Mouse (Mus musculus) kidney, embryonic 15.5 days (tissue): ENCODE data around the gene Slc15a5. TPM values are rescaled to one million over a fixed set of nuclear protein-coding genes. Genes with fewer than 3 reads are reported as not detected.

Experiments
- ATAC-seq: fragments of 200-750 bp; cut with Nextera tagmentation; replicated peaks from 2 replicates; pipeline ENCODE4 v1.8.0; 2017; ENCODE audit warnings: moderate TSS enrichment; ENCODE audit not compliant: low FRiP score
- H3K27ac ChIP-seq: fragments of 300-500 bp; sonication (generic); 2 replicates; pipeline ENCODE4 v1.5.1; 2015; ENCODE audit warnings: mild to moderate bottlenecking, inconsistent platforms
- H3K27me3 ChIP-seq: fragments of 300-500 bp; sonication (generic); 2 replicates; pipeline ENCODE4 v1.6.1; 2015; ENCODE audit warnings: inconsistent platforms
- H3K36me3 ChIP-seq: fragments of 300-500 bp; sonication (generic); 2 replicates; pipeline ENCODE4 v1.6.1; 2015; ENCODE audit warnings: inconsistent platforms
- H3K4me1 ChIP-seq: fragments of 300-500 bp; sonication (generic); 2 replicates; pipeline ENCODE4 v1.6.1; 2015; ENCODE audit warnings: inconsistent platforms
- H3K4me2 ChIP-seq: fragments of 300-500 bp; sonication (generic); 2 replicates; pipeline ENCODE4 v1.6.1; 2015; ENCODE audit warnings: moderate library complexity, mild to moderate bottlenecking, inconsistent platforms
- H3K4me3 ChIP-seq: fragments of 300-500 bp; sonication (generic); replicated peaks from 2 replicates; pipeline ENCODE4 v1.5.1; 2015; ENCODE audit warnings: mild to moderate bottlenecking, inconsistent platforms
- H3K9ac ChIP-seq: fragments of 300-500 bp; sonication (generic); 2 replicates; pipeline ENCODE4 v1.6.1; 2015; ENCODE audit warnings: mild to moderate bottlenecking, inconsistent platforms
- H3K9me3 ChIP-seq: fragments of 300-500 bp; sonication (generic); replicated peaks from 2 replicates; pipeline ENCODE4 v1.6.1; 2016; ENCODE audit warnings: inconsistent platforms
- WGBS: fragments of 180-500 bp; shearing (Covaris S2); methylation state at CpG from one replicate; pipeline ENCODE4 v1.1.7; 2015; ENCODE audit warnings: mixed read lengths; 5-methylcytosine and 5-hydroxymethylcytosine counted together
- polyA plus RNA-seq: library from polyadenylated mRNA; unstranded; fragments of >200 nt; fragmentation: Nextera tagmentation; extraction: Ambion mirVana; gene quantifications from 2 replicates; pipeline ENCODE4 v1.2.1, GENCODE M21; 2015

Slc15a5 gene
- polyA plus RNA-seq, 1 experiment from 2014 or later, result not detected

DNA sequence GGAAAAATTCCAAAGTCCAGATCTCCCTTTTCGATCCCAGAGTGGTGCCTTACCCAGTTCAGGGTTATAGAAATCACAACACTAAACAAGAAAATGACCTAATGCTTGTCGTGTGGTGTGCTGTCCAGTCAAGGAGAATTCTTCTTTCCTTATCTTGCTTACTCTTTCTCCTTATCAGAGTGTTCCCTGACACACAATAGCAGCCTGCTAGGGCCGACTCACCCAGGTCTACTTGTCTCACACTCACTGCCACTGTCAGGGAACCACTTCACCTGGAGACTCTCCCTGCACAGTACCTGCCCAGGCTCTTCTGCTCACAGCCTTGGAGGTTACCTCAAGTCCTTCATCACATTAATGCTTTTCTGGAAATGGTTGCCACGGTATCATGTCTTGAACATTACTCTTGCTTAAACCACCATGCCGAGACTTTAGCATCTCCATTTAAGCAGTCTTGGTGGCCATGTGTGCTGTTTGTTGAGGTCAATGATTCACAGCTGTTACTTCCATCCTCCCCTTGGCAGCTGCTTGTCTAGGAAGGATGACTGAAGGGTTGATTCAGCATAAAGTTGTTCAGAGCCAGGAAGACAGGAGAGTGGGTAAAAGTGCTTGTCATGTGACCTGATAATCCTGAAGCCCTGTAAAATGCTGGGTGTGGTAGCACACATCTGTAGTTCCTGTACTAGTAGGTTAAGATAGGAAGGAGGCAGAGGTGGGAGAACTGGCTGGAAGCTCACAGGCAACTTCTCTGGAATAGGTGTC, 1.9 kb downstream of the Slc15a5 start:
- no peaks in the 10 kb centered on the region for H3K27me3 ChIP-seq
- H3K4me1 ChIP-seq, result peaks cover 3% of the 10 kb centered on the region; the same call in 1 of the 2 replicates
- H3K36me3 ChIP-seq, result no peaks in the 10 kb centered on the region
- no peak overlapping the region for H3K4me3 ChIP-seq
- H3K4me2 ChIP-seq, result no peak overlapping the region
- no peak for ATAC-seq
- H3K27ac ChIP-seq, result no peak overlapping the region
- no peaks in the 10 kb centered on the region for H3K9me3 ChIP-seq
- H3K9ac ChIP-seq, result no peak overlapping the region
- 73% methylated on average over 5 of the region's 5 CpGs for WGBS

DNA sequence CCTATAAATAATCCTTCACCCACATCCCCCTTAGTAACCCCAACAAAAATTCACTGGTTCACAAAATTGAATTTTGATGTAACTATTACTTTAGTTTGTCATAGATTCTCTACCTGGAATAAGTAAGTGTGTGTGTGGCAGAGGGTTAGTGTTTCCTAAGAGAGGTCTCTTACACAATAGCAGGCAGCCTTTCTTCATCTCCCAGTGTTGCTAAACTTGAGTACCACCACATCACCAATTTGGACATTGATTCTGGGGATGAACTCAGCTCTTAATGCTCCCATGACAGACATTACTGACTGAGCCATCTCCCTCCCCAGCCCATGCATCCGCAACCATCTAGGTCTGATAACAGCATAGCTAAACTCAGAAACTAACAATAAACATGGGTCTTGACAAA, 4.0 kb downstream of the Slc15a5 start:
- H3K4me1 ChIP-seq, result peaks cover 5% of the 10 kb centered on the region; the same call in 1 of the 2 replicates
- H3K36me3 ChIP-seq, result no peaks in the 10 kb centered on the region
- no peaks in the 10 kb centered on the region for H3K9me3 ChIP-seq
- H3K27ac ChIP-seq, result no peak overlapping the region
- H3K4me3 ChIP-seq, result no peak overlapping the region
- ATAC-seq, result no peak
- 91% methylated on average over 1 of the region's 1 CpGs for WGBS
- H3K4me2 ChIP-seq, result no peak overlapping the region
- no peak overlapping the region for H3K9ac ChIP-seq
- H3K27me3 ChIP-seq, result no peaks in the 10 kb centered on the region

DNA sequence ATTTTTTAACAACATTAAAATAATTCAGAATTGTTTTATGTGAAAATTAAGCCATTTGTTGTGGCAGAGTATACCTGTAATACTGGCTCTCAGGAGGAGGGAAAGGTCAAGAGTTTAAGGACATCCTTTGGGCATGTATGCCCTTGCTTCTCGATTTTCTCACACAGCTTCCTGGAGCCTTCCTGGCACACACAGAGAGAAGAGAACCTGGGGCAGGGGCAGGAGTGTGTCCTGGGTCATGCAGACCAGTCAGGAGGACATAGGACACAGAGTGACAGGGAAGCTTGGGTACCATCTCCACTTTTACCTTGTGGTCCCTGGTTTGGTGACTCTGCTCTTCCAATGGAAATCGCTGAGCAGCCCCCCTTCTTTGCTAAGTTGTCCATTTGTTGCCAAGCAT, 6.2 kb downstream of the Slc15a5 start:
- no peaks in the 10 kb centered on the region for H3K27me3 ChIP-seq
- no peaks in the 10 kb centered on the region for H3K9me3 ChIP-seq
- no peak for ATAC-seq
- H3K4me2 ChIP-seq, result no peak overlapping the region
- H3K27ac ChIP-seq, result no peak overlapping the region
- peaks cover 5% of the 10 kb centered on the region; the same call in 1 of the 2 replicates for H3K4me1 ChIP-seq
- 57% methylated on average over 2 of the region's 2 CpGs for WGBS
- no peaks in the 10 kb centered on the region for H3K36me3 ChIP-seq
- no peak overlapping the region for H3K4me3 ChIP-seq
- H3K9ac ChIP-seq, result no peak overlapping the region

DNA sequence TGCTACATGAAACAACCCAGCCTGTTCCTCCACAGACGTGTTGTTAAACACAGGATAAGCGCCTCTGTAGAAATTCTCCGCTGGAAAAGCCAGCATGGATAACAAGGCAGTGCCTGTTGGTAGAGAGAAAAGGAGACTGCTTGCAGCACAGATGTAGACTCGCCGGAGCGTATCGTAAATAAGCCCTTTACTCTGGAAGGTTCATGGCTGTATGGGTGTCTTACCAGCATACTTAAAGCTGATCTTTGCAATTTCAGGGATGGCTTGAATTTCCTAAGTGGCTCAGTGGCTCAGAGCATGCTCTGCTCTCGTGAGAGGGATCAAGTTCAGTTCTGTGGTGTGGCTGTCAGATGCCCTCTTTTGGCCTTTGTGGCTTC, 6.8 kb downstream of the Slc15a5 start:
- no peak overlapping the region for H3K4me2 ChIP-seq
- no peak overlapping the region for H3K4me3 ChIP-seq
- no peaks in the 10 kb centered on the region for H3K36me3 ChIP-seq
- no peak overlapping the region for H3K27ac ChIP-seq
- 46% methylated on average over 8 of the region's 8 CpGs for WGBS
- H3K27me3 ChIP-seq, result no peaks in the 10 kb centered on the region
- no peaks in the 10 kb centered on the region for H3K9me3 ChIP-seq
- H3K9ac ChIP-seq, result no peak overlapping the region
- H3K4me1 ChIP-seq, result peaks cover 5% of the 10 kb centered on the region; the same call in 1 of the 2 replicates
- peak; percentile 87 for ATAC-seq

DNA sequence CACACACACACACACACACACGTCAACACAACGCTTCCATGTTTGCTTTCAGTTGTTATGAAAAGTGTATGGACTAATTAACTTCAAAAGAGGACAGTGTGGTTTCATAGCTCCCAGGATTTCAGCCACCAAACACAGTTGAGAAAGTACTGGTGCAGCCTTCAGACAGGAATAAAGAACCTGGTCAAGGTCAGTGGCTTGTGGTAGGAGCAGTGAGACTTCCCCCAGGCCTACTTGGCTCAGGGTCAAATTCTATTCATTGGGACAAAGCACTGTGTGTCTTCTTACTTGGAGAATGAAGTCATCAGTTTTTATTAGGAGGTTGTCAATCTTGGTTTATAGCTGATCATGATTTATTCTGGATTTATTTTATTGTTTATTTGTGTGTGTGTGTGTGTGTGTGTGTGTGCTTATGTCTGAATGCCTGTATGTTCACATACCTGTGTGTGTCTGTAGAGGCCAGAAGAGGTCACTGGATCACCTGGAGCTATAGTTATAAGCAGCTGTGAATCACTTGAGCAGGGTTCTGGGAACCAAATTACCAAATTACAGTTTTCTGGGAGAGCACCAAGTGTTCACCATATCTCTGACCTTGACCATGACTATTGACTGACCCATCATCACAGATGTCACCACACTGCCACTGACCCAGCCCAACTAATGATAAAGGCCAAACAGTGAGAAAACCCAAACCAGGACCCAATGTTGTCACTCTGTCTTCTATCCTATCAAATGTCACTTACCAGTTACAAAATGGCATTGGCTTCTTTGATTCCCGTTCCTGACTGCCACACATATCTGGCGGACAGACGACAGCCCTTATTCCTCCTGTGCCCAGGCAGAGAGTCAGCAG, 7.4 kb downstream of the Slc15a5 start:
- no peaks in the 10 kb centered on the region for H3K9me3 ChIP-seq
- peaks cover 5% of the 10 kb centered on the region; the same call in 1 of the 2 replicates for H3K4me1 ChIP-seq
- peak; percentile 29; the same call in 1 of the 2 replicates for ATAC-seq
- WGBS, result 74% methylated on average over 5 of the region's 5 CpGs
- no peaks in the 10 kb centered on the region for H3K27me3 ChIP-seq
- no peak overlapping the region for H3K4me2 ChIP-seq
- H3K36me3 ChIP-seq, result no peaks in the 10 kb centered on the region
- no peak overlapping the region for H3K4me3 ChIP-seq
- H3K27ac ChIP-seq, result no peak overlapping the region
- no peak overlapping the region for H3K9ac ChIP-seq

DNA sequence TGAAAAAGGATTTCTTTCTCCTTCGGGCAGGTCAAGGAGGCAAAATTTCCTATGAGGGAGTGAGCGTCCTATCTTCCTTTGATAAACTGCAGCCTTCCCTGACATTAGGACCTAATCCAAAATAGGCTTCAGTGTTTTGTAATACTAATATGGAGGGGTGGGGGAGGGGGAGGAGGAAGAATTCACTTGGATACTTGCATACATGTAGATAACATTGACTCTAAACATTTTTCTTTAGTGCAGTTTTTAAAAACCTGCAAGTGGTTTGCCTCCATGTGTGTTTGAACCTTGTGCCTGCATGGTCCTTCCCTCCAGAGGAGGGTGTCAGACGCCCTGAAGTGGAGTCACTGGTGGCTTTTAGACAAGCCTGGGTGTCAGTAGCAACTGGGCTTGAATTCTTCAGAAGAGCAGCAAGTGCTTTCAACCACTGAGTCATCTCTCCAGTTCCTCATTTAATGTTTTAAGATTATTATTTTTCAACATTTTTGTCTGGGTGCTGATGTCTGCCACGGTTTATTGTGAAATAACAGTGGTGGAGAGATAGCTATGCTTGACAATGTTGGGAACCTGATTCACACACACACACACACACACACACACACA, 8.1 kb downstream of the Slc15a5 start:
- no peaks in the 10 kb centered on the region for H3K36me3 ChIP-seq

DNA sequence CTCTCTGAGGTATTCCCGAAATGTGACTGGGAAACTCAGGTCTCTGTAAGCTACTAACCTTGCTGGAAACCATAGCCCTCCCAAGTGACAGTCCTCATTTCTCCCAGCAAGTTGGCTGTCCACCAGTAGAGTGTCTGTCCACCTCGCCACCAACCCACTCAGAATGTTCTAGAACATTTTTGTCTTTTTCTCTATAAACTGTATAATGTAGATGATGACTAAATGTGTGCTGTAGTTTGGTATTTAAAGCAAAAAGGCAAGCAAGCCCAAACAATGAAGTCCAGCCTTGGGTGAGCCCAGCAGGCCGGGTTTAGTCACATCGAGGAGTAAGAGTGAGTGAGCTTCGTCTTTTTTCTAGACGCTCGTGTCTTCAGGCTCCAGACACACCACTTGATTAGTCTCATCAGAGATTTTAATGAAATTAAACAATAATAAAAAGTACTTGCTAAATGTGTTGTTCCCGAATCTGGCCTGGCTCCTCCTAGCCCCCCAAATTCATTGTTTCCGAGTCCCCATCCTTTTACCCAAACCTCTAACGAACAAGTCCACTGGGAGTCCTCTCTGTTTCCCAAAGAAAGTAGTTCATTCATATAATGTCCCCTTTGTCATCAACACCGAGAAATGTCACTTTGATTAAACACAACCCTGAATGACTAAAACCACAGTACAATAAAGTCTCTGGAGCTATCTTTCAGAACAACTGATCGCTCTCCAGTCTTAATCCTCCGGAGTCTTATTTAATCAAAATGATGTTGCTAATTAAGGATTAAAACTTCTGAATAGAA, 8.8 kb downstream of the Slc15a5 start:
- H3K27me3 ChIP-seq, result no peaks in the 10 kb centered on the region
- H3K9me3 ChIP-seq, result no peaks in the 10 kb centered on the region
- H3K4me1 ChIP-seq, result peaks cover 5% of the 10 kb centered on the region; the same call in 1 of the 2 replicates
- no peak for ATAC-seq
- H3K9ac ChIP-seq, result no peak overlapping the region
- 91% methylated on average over 13 of the region's 13 CpGs for WGBS
- no peak overlapping the region for H3K27ac ChIP-seq
- H3K36me3 ChIP-seq, result no peaks in the 10 kb centered on the region
- no peak overlapping the region for H3K4me3 ChIP-seq
- no peak overlapping the region for H3K4me2 ChIP-seq

More for the DNA sequence above, 8.1 kb downstream of the Slc15a5 start:
- Histone ChIP-seq H3K27ac (no peak overlapping the region), H3K4me3 (no peak overlapping the region), H3K9me3 (no peaks in the 10 kb centered on the region), H3K4me2 (no peak overlapping the region), H3K4me1 (peaks cover 5% of the 10 kb centered on the region; the same call in 1 of the 2 replicates), H3K9ac (no peak overlapping the region), H3K27me3 (no peaks in the 10 kb centered on the region)
- 79% methylated on average over 4 of the region's 4 CpGs for WGBS
- no peak for ATAC-seq

DNA sequence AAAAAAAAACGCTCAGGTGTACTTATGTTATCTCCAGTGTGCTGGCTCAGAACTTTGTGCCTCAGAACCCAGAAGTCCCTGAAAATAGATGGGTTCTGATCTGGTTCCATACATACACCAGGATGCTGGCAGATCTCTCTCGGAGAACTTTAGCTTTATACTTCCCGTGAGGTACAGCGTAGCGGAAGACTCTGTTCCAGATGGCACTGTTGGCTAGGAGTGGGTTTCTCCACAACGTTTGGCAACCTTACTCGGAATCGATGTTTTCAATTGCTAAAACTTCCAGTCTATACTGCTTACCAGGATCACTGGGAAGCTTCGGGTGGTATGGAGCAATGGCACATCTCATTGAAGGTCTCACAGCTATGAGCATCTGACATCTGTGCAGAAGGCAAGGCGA, 9.8 kb downstream of the Slc15a5 start:
- Histone ChIP-seq H3K9me3 (no peaks in the 10 kb centered on the region), H3K4me3 (no peak overlapping the region), H3K27me3 (no peaks in the 10 kb centered on the region), H3K4me2 (no peak overlapping the region), H3K4me1 (peaks cover 5% of the 10 kb centered on the region; the same call in 1 of the 2 replicates), H3K9ac (no peak overlapping the region), H3K27ac (no peak overlapping the region), H3K36me3 (no peaks in the 10 kb centered on the region)
- no peak for ATAC-seq
- WGBS, result 92% methylated on average over 10 of the region's 10 CpGs

DNA sequence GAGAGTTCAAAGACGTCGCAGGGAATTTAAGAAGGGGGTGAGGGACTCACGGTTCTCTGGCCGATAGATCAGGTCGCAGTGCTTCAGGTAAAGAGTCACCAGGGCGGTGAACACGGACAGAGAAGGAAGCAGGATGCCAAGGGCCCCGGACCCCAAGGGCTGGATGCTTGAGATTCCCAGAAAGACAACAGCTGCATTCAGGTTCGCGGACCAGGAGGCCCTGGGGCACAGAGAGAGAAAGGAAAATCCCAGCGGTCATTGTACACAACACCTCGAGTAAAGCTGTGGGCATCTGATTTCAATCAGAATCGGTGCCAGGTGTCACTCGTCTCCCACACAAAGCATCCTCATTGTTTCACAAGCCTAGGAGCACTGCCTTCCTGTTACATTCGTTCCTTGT, 24.1 kb downstream of the Slc15a5 start:
- no peak for ATAC-seq
- Histone ChIP-seq H3K4me2 (no peak overlapping the region), H3K9me3 (no peaks in the 10 kb centered on the region), H3K36me3 (no peaks in the 10 kb centered on the region), H3K27me3 (no peaks in the 10 kb centered on the region), H3K4me1 (peaks cover 3% of the 10 kb centered on the region; the same call in 1 of the 2 replicates), H3K27ac (no peak overlapping the region), H3K9ac (no peak overlapping the region), H3K4me3 (no peak overlapping the region)
- 25% methylated on average over 15 of the region's 15 CpGs for WGBS

DNA sequence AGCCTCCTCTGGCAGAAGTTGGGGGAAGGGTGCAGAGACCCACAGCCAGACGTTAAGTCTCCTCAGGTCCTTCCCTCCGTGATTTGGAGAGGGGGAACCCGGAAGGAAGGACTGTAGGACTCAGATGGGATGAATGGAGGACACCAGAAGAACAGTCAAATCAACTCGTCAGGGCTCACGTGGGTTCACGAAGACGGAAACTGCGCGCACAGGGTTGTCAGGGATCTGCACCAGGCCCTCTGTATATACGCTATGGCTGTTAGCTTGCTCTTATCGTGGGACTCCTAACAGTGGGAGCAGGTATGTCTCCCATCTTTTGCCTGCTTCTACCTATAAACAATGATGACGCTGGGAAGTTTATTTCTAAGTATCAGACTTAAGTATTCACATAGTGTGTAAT, 24.8 kb downstream of the Slc15a5 start:
- H3K4me1 ChIP-seq, result peaks cover 3% of the 10 kb centered on the region; the same call in 1 of the 2 replicates
- no peak overlapping the region for H3K9ac ChIP-seq
- no peak overlapping the region for H3K4me2 ChIP-seq
- H3K9me3 ChIP-seq, result no peaks in the 10 kb centered on the region
- H3K36me3 ChIP-seq, result no peaks in the 10 kb centered on the region
- no peak overlapping the region for H3K27ac ChIP-seq
- no peaks in the 10 kb centered on the region for H3K27me3 ChIP-seq
- no peak for ATAC-seq
- no peak overlapping the region for H3K4me3 ChIP-seq
- WGBS, result 84% methylated on average over 12 of the region's 12 CpGs

DNA sequence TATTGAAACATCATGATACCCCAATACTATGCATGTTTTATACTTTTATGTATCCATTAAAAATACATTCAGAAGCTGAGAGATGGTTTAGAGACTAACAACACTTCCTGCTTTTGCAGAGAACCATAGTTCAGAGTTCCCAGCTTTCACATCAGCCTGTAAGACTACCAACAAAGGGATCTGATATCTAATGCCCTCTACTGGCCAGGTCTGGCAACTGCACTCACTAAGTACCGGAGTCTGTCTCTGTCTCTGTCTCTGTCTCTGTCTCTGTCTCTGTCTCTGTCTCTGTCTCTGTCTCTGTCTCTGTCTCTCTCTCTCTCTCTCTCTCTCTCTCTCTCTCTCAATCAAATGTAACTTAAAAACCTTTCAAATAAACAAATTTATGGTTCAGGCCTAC, 25.6 kb downstream of the Slc15a5 start:
- H3K9me3 ChIP-seq, result no peaks in the 10 kb centered on the region
- no peaks in the 10 kb centered on the region for H3K27me3 ChIP-seq
- H3K4me1 ChIP-seq, result peaks cover 3% of the 10 kb centered on the region; the same call in 1 of the 2 replicates
- no peaks in the 10 kb centered on the region for H3K36me3 ChIP-seq
- ATAC-seq, result no peak
- H3K27ac ChIP-seq, result no peak overlapping the region
- H3K9ac ChIP-seq, result no peak overlapping the region
- WGBS, result 50% methylated on average over 1 of the region's 1 CpGs
- no peak overlapping the region for H3K4me2 ChIP-seq
- no peak overlapping the region for H3K4me3 ChIP-seq
